Mouse (Mus musculus) cerebral cortex, adult 2 months (tissue): ENCODE data around the gene Cox6b1.

Experiments used
- WGBS: fragments of 180-500 bp; shearing (Covaris S2); methylation state at CpG from one replicate; pipeline ENCODE4 v1.1.7; 2018; 5-methylcytosine and 5-hydroxymethylcytosine counted together

The Cox6b1 gene

DNA sequence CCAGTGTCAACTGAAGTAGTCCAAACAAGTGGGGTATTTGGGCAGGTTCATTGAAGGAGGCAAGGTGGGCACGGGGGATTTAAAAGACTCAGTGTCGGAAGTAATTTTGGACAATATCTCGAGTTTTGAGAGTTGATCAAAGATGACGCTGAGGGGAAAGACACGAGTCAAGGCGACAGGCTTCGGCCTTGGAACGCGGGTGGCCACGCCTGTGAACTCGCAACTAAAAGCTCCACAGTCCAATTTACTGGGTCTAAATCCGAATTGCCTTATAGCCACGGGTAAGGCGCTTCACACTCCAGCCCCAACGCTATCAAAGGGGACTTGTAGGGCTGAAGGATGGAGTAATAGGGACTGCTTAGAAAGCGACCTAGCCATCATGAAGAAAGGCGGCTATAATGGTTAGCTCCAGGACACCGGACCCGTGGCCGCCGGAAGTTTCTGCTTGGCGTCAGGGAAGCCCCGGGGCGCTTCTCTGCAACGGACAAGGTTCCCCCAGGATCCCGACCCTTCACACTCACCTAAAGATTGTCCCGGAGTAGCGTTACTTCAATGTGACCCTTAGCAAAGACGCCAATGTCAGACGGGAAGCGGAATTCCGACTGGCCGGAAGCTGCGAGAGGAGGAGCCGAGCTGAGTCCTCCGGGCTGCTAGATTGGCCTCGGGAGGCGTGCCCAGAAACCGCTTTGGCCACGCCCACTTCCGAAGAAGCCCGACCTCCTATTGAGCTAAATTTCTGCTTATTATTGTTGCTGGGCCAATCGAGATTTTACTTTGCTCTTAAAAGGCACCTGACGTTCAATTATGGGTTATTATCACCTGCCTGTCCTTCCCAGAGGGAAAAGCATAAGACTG is at the start of gene Cox6b1:
Gene Cox6b1, minus strand, starts transcription at position 622 of the 855 bp plus-strand sequence.
- WGBS, result 1% methylated on average over 44 of the region's 44 CpGs

DNA sequence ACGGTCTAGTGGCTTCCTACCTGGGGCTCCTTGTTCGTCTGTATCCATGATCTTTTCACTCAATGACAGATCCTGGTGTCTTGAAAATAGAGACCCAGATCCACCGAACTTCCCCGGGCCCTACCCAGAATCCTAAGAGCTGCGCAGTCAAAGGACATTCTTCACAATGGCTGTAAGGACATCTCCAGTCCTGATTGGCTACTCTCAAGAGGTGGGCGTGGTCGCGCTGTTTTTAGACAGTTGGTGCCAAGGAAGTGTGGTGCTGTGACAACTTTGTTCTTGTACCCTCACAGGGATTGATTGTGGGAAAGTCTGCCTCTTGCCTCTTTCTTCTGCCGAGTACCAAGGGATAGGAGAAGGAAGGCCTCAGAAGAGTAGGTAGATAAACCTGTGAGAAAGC is 45.5 kb upstream of the Cox6b1 start, which contains the start of gene Pmis2:
Gene Pmis2, minus strand, starts transcription at position 126 of the 400 bp plus-strand sequence.
- 74% methylated on average over 9 of the region's 9 CpGs for WGBS

DNA sequence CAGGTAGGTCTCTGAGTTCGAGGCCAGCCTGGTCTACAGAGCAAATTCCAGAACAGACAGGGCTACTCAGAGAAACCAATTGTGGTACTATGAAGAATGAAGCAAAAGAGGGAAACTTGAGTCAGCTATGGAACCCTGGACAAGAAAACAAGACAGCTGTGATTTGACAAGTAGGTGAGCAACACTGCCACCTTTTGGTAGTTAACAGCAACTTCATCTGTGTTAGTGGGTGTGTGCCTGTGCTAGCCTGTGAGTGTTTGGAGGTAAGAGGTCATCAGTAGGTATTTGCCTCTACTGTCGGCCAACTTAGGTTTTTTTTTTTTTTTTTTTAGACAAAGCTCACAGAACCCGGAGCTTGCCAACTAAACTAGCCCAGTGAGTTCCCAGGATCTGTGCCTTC is 43.3 kb upstream of the Cox6b1 start:
- WGBS, result 45% methylated on average over 3 of the region's 3 CpGs

DNA sequence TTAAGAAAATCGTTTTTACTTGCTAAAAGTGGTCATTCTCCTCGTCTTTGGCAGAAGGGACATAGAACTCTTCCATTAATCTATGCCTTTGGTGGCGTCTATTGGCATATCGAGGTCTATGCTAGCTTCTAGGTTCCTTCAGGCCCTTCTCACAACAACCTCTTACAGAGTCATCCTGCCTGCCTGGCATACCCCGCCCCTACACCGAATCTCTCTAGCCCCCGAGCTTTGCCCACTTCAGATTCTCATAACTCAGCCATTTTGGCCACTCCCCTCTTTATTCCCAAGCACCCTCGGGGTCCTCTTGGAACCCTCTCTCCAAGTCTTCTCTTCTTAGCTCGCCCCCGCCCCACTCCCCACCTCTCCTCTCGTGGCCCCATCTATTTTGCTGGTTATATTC is 39.4 kb upstream of the Cox6b1 start:
- 6% methylated on average over 11 of the region's 11 CpGs for WGBS

DNA sequence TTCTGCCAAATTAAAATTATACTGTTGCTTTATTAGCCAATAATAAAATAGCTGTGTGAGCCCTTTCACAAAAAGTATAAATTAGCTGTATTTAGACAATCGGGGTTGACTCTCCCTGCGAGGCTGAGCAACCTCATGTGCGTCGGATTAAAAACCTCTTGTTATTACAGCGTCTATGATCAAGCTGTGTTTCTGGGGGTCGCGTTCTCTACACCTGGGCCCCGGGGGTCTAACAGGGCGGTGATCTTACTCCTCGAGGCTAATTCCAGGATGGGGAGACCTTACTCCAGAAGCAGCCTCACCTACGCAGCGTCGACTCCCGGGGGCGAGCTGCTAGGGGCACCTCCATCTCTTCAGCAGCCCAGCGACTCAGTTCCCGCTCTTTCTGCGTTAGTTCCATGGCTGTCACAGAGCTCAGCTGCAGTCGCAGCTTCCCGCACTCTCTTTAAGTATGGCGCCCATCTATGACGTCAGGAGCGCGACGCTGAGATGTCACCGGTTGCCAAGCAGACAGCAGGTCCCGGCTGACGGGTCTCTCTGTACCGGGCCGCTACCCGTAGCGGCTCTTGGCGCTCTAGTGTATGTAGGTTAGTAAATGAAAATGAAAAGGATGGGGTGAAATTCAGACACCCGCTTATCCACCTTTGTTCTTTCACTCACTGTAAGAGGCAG is 38.7 kb upstream of the Cox6b1 start, which contains the start of gene Haus5:
Gene Haus5, minus strand, starts transcription at position 466 of the 672 bp plus-strand sequence.
- WGBS, result under 1% methylated on average over 34 of the region's 34 CpGs

DNA sequence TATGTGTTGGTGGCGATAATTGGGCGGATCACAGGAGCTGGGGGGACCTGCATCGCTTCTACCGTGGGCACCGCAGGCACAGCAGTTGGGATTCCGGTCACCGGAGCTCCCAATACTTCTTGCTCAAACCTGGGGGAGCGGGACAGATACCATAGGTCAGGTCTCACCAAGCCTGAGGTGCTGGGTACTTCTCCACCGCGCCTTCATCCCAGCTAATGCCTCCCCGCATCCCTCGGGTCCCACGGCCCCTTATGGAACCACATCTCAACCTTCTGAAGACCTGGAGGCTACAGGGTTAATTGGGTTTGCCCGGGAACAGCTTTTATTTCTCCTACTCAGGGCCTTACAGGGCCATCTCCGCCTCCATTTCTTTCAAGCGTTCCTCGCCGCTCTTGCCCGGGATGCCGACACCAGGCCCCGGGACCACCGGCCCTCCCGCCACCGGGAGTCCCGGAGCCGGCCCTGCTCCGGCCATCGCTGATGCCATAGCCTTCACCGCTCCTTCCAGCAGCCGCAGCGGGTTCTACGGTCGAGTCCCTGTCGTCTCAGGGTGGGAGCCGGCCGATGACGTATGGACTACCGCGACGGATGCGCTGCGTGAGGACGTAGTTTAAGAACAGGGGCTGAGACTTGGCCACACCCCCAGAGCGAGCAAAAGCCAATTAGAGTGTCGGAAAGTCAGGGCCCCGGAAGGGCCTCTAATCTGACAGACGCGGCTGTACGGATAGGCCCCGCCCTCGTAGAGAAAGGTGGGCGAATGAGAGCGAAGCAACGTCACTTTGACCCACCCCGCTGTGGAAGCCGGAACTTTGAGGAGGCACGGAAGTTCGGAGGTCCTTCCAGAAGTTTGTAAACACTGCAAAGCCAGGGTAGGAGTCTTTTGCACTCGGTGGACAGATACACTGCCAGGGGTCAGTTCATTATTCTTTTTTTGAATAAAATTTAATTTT is 23.9 kb upstream of the Cox6b1 start, which contains the start of gene Rbm42:
Gene Rbm42, minus strand, starts transcription at position 727 of the 950 bp plus-strand sequence.
- WGBS, result 1% methylated on average over 59 of the region's 59 CpGs

DNA sequence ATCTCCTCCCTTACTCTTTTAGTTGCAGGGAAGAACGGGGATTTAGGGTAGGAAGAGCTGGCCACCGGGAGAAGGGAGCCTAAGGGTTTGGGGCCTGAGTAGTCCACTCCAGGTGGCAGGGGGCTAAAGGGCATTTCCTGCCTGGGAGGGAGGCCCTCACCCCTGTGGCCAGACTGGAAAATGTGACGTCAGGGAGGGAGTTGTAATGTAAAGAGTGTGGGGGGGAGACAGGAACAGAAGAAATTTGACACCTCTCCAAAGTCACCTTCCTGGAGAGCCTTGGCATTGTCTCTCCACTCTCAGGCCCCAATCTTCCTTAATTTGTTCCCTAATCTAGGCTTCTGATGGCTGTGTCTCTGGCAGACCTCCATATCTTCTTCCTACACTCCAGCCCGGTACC is 13.1 kb upstream of the Cox6b1 start:
- WGBS, result 32% methylated on average over 4 of the region's 4 CpGs

DNA sequence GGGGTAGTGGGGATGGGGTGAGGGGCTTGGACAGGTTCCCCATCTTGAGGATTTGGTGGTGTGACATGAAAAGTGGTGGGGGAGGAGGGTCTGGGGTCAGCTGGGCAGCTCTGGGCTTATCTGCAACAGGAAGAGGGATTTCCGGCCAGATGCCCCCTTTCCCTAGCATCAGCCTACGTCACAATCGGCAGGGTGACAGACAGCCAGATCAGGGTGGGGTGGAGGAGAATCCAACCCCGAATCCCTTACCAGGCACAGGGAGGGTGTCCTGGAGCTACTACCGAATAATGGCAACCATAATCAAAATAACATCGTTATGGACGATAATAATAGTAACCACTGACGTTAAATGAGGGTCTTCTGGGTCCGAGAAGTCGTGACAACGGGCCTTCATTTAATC is 10.4 kb upstream of the Cox6b1 start:
- WGBS, result 26% methylated on average over 11 of the region's 11 CpGs

DNA sequence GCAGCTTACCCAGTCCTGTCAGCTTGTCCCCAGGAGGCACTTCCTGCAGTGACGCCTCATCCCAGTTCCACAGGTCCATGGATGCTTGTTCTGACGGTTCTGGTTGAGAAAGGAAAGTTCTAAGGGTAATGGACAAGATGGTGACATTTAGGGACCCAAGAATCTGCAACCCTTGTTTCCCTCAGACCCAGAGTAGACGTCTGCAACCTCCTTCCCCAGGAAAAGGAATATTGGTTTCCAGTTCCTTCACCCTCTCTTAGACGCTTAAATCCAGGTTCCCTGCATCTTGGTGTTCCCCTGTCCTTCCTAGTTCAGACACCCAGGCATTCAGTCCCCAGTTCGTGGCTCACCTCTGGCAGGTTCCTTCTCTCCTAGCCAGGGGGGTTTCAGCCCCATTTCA is 9.8 kb upstream of the Cox6b1 start, which contains the start of gene Etv2:
Gene Etv2, minus strand, starts transcription at position 101 of the 400 bp plus-strand sequence.
- WGBS, result 9% methylated on average over 5 of the region's 5 CpGs

DNA sequence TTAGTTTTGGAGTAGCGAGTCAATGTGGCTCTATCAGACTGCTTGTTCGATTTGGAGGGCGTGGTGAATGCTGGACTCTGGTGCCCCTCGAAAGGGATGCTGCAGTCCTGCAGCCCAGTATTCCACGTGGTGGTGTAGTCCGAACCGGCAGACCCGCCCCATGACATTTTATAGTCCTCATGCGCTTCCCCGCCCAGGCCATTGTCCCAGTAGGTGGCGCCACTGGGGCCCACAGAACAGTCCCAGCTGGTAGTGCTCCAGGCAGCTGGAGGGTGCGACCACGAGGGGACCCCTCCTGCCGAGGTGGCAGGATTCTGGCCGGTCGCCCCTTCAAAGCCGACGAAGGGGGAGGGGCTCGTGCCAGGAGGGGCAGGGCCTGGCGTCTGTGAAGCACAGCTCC is 8.7 kb upstream of the Cox6b1 start:
- 2% methylated on average over 20 of the region's 20 CpGs for WGBS

DNA sequence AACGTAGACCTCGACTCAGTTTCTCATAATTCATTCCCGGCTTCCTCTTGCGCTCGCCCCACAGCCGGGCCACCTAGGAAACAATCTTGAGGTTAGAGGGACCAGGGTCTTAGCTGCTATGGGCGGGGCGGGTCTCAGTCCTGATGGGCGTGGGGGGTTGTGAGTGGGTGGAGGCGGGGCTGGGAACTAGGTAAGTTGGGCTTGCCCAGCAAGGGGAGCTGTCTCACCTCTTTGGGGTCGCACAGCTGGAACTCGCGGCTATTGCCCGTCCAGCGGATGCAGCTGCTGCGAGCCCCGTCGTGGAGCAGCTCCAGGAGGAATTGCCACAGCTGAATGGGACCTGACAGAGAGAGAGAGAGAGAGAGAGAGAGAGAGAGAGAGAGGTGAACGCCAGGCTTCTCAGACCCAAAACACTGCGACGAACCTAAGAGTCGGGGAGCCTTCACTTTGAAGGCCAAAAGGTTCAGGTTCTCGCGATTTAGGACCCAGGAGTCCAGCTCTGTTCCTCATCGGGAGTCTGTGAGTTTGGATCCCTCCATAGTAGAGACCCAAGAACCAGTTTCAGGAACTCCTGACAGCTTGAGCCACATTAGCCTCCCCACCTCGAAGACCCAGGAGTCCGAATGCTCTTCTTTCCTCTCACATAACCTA is 7.9 kb upstream of the Cox6b1 start:
- 6% methylated on average over 27 of the region's 27 CpGs for WGBS

DNA sequence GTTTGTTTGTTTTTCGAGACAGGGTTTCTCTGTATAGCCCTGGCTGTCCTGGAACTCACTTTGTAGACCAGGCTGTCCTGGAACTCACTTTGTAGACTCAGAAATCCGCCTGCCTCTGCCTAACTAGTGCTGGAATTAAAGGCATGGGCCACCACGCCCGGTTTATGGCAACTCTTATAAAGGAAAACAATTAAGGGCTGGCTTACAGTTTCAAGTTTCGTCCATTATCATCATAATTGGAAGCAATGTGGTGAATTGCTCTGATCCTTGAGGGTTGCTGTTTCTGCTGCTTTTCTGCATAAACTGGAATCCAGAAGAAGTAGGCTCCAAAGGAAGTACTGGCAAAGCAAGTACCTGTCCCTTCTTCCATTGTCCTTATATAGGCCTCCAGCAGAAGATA is 696 bp upstream of the Cox6b1 start:
- WGBS, result 87% methylated on average over 5 of the region's 5 CpGs

DNA sequence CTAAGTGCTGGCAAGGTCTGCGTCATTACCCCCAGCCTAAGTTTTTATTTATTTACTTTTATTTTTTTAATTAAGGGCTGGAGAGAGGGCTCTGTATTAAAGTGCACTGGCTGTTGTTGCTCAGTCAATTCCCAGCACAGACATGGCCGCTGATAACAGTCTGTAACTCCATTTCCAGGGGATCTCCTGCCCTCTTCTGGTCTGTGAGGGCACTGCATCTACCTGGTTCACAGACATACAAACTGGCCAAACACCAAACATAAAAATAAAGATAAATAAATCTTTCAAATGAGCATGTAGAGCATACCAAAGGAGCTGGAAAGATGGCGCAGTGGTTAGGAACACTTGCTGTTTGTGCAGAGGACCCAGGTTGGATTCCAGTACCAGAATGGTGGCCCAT is 6.7 kb downstream of the Cox6b1 start:
- WGBS, result 82% methylated on average over 3 of the region's 3 CpGs

DNA sequence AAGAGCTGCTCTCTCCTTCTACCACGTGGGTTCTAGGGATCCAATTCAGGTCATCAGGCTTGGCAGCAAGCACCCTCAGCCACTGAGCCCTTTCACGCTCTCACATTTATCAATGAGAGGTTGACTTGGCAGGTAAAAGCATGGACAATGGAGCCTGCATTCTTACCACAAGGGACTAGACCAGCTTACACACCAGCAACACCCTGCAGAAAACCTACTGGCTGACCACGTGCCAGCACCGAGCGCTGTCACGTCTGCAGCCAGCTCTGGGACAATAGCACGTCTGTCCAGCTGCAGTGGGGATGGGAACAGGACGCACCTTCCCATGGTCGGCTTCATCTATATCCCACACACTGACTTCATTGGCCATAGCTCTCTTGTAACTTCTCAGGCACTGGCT is 7.3 kb downstream of the Cox6b1 start:
- 85% methylated on average over 9 of the region's 9 CpGs for WGBS

DNA sequence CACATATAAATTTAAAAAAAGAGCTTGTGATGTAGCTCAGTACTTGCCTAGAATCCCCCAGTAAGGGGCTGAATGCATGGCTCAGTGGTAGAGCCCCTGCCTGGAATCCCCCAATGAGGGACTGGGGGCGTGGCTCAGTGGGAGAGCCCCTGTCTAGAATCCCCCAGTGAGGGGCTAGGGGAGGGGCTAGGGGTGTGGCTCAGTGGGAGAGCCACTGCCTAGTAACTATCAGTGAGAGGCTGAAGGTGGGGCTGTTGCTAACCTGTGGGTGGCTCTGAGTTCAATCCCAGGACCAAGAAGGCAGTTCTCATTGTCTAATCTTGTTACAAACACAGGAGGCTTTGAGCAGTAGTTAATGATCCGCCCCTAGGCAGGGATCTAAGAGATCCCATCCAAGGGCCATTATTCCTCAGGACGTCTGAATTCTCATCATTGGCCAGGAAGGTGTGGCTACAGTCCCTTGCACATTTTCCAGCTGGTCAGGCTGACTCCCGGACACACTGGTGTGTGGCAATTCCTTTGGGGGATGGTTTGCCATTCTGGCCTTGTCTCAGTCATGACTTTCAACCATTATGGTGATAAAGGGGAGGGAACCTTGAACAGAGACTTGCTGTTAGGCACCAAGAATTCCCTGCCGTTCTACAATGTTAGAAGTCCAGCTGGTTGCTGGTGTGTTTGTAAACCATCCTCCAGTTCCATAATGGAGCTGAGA is 10.7 kb downstream of the Cox6b1 start:
- 51% methylated on average over 5 of the region's 5 CpGs for WGBS

DNA sequence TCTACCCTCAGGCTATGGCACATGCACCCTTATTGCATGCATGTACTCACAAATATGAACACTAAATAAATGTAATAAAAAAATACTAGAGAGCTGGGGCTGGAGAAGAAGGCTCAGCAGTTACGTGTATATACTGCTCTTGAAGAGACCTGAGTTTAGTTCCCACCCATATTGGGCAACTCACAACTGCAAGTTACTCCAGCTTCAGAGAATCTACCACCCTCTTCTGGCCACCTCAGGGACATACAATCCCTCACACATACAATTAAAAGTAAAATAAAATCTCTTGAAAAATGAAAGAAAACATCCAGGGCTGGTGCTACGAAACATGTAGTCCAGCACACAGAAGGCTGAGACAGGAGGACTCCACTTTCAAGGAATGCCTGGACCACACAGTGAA is 11.5 kb downstream of the Cox6b1 start:
- WGBS, result 66% methylated on average over 2 of the region's 2 CpGs

DNA sequence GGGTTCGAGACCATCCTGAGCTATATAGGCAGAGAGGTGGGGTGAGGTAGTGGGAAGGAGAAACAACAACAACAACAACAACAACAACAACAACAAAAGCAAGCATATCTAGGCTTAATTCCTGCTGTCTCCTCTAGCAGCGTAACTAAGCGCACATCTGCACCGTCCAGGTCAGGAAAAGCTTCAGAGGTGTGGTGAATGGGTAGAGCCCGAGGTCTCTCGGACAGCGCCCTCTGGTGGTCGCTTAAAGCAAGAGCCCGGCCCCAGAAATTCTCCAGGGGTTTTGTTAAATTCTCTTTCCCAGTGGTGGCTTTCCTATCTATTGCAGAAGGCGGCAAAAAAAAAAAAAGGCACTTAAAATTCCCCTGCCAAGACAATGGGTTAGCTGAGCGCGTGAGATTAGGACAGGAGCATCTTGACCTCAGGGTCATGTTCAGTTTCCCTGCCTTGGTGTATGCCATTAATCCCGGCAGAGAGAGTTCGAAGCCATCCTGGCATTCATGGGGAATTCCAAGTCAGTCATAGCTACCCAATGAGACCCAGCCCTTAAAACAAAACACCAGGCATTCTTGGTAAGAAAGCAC is 12.3 kb downstream of the Cox6b1 start:
- WGBS, result 26% methylated on average over 14 of the region's 14 CpGs

DNA sequence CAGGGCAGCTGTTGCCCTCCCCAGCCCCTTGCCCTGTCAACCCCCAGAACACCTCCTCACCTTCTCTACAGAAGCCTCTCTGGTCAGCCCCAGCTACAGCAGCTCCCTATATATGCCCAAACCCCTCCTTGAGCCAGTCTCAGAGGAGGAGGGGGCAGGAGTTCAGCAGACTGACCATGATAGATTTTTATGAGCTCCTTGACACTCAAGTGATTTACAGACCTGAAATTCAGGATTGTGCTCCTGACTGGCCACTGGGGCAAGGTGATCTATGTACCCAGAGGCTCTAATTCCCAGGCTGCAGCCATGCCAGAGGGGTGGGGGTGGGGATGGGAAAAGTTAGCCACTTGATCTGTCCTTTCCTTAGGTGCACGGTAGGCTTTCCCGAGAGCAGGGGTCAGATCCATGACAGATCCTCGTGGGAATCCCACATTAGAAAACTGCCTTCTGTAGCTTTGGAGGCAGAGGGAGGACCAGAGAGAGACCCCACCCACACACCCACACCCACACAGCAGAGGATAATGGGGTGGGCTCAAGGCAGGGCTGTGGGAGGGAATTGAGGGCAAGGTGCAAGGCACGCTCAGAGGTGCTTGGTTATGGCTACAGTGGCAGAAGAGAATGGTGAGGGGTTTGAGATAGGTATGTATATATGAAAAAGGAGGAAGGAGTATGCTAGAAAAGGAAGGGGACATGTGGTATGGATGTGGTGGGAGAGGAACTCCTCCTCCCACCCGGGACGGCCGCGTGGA is 13.1 kb downstream of the Cox6b1 start, which contains the start of gene Upk1a:
Gene Upk1a, minus strand, starts transcription at position 194 of the 749 bp plus-strand sequence.
- WGBS, result 70% methylated on average over 8 of the region's 8 CpGs

DNA sequence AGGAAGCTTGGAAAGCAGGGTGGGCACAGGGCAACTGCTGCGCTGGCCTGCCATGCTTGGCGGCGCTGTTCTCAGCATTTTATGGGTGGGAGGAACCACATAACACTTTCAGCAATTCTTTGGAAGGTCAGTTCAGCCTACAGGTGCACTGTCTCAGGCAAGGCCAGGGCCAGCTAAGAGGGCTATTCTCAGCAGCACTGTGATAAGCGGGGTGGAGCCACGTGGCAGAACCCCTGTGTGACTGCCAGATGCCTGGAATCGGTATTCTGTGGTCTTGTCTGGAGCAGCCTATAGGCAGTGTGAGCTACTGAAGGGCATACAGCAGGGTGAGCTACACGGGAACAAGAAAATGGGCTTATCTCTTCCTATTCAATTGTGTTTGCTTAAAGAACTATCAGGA is 15.9 kb downstream of the Cox6b1 start:
- 77% methylated on average over 7 of the region's 7 CpGs for WGBS
